Mouse (Mus musculus): Measurements from ENCODE around the gene Gm10974. TPM values are rescaled to one million over a fixed set of nuclear protein-coding genes. Genes with fewer than 3 reads are reported as not detected.

The Gm10974 gene
- total and polyA plus RNA-seq, 3 experiments, result not detected

GRCm38 (mm10) chr7:66370970-66371369, 5.3 kb downstream of the Gm10974 start:
- peaks cover 3% of the 10 kb centered on the region; the same call in 1 of the 2 replicates for H3K79me2 ChIP-seq (replicated peaks; ENCODE audit: control insufficient read depth, extremely low read depth, insufficient read depth, poor library complexity, severe bottlenecking)
- dilution Hi-C loops (cut with MboI; ENCODE audit: extremely low pct_ligation_motif_present, extremely low pct_unique_long_range_greater_than_20kb, low sequenced_read_pairs), result no loop called here

DNA sequence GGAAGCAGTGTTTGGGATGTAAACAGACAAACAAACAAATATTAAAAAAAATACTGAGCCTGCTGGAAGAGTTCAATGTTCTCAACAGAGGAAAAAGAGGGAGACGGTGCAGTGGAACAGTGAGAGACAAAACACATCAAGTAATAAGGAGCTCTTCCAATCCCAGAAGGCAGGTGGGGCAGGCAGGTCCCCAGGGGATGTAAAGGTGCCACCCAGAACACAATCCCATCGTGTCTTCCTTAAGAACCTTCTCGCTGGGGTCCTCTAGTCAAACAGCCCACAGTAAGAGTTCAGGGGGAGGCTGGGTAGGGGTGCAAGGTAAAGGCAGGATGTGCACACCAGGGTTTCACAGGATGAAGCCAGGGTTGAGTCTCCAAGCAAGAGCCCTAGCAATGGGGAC, 7.7 kb downstream of the Gm10974 start:
- Histone ChIP-seq H3K9ac (ENCODE audit: insufficient read depth, low read depth) (no peak overlapping the region), H3K4me1 (ENCODE audit: control insufficient read depth in 1 of 2, insufficient read depth in 2 of 2) (peaks cover 11 to 42% of the 10 kb centered on the region in 2 experiments), H3K27me3 (replicated peaks) (no peaks in the 10 kb centered on the region), H3K27ac (ENCODE audit: insufficient read depth, low read depth) (no peak overlapping the region), H3K4me3 (replicated peaks in 1 of 3; ENCODE audit: low read depth in 2 of 3, low read length in 2 of 3, poor library complexity in 1 of 3) (no peak overlapping the region), H3K4me2 (ENCODE audit: insufficient read depth, low read depth, poor library complexity, severe bottlenecking) (no peak overlapping the region), H3K9me3 (replicated peaks; ENCODE audit: low read length) (no peaks in the 10 kb centered on the region), H3K36me3 (replicated peaks in 1 of 2; ENCODE audit: control insufficient read depth in 1 of 2, insufficient read depth in 1 of 2, low read length in 1 of 2) (peaks cover 4 to 53% of the 10 kb centered on the region in 2 experiments), H3K79me2 (replicated peaks; ENCODE audit: control insufficient read depth, extremely low read depth, insufficient read depth, poor library complexity, severe bottlenecking) (no peaks in the 10 kb centered on the region; the same call in 1 of the 2 replicates)
- dilution Hi-C loops (cut with MboI; ENCODE audit: extremely low pct_ligation_motif_present, extremely low pct_unique_long_range_greater_than_20kb, low sequenced_read_pairs), result no loop called here
- no peak for TF ChIP-seq MXI1 (IDR thresholded peaks at IDR 0.05; ENCODE audit: low read depth, low read length)
- in situ Hi-C loops (cut with MboI; ENCODE audit: low pct_ligation_motif_present, low pct_unique_long_range_greater_than_20kb, low sequenced_read_pairs), result no loop called here
- no peak for DNase-seq (ENCODE audit: extremely low read depth)

More at GRCm38 (mm10) chr7:66370970-66371369, 5.3 kb downstream of the Gm10974 start:
- Histone ChIP-seq H3K9me3 (replicated peaks; ENCODE audit: low read length) (no peaks in the 10 kb centered on the region), H3K4me3 (replicated peaks in 1 of 3; ENCODE audit: low read depth in 2 of 3, low read length in 2 of 3, poor library complexity in 1 of 3) (no peak overlapping the region), H3K9ac (ENCODE audit: insufficient read depth, low read depth) (no peak overlapping the region), H3K4me2 (ENCODE audit: insufficient read depth, low read depth, poor library complexity, severe bottlenecking) (no peak overlapping the region), H3K27me3 (replicated peaks) (no peaks in the 10 kb centered on the region), H3K36me3 (replicated peaks in 1 of 2; ENCODE audit: control insufficient read depth in 1 of 2, insufficient read depth in 1 of 2, low read length in 1 of 2) (peaks cover 0 to 51% of the 10 kb centered on the region in 2 experiments), H3K4me1 (ENCODE audit: control insufficient read depth in 1 of 2, insufficient read depth in 2 of 2) (peaks cover 11 to 29% of the 10 kb centered on the region in 2 experiments), H3K27ac (ENCODE audit: insufficient read depth, low read depth) (no peak overlapping the region)
- DNase-seq (ENCODE audit: extremely low read depth), result no peak
- in situ Hi-C loops (cut with MboI; ENCODE audit: low pct_ligation_motif_present, low pct_unique_long_range_greater_than_20kb, low sequenced_read_pairs), result no loop called here
- TF ChIP-seq MAX (IDR thresholded peaks at IDR 0.05; ENCODE audit: low read length) (no peak), MXI1 (IDR thresholded peaks at IDR 0.05; ENCODE audit: low read depth, low read length) (no peak), NELFE (IDR thresholded peaks at IDR 0.05; ENCODE audit: low read depth, low read length) (no peak), MAZ (IDR thresholded peaks at IDR 0.05; ENCODE audit: low read depth, low read length) (no peak)

- no peaks in the 10 kb centered on the region for H3K27me3 ChIP-seq (replicated peaks)
- H3K4me1 ChIP-seq (ENCODE audit: control insufficient read depth in 1 of 2, insufficient read depth in 2 of 2), result peaks cover 7 to 35% of the 10 kb centered on the region in 2 experiments
- dilution Hi-C loops (cut with MboI; ENCODE audit: extremely low pct_ligation_motif_present, extremely low pct_unique_long_range_greater_than_20kb, low sequenced_read_pairs) (no loop called here), in situ Hi-C loops (cut with MboI; ENCODE audit: low pct_ligation_motif_present, low pct_unique_long_range_greater_than_20kb, low sequenced_read_pairs) (no loop called here)
- H3K27ac ChIP-seq (ENCODE audit: insufficient read depth, low read depth), result no peak overlapping the region
- no peak for DNase-seq (ENCODE audit: extremely low read depth)
- H3K9ac ChIP-seq (ENCODE audit: insufficient read depth, low read depth), result no peak overlapping the region
- no peak overlapping the region for H3K4me2 ChIP-seq (ENCODE audit: insufficient read depth, low read depth, poor library complexity, severe bottlenecking)
- TF ChIP-seq MYC (IDR thresholded peaks at IDR 0.05; ENCODE audit: low read depth, low read length), result no peak
- TF ChIP-seq HCFC1 (IDR thresholded peaks at IDR 0.05; ENCODE audit: low read depth, low read length), result no peak
- no peak for TF ChIP-seq POLR2A (IDR thresholded peaks at IDR 0.05; ENCODE audit: low read depth, low read length)
- no peak for TF ChIP-seq SIN3A (IDR thresholded peaks at IDR 0.05; ENCODE audit: low read length)
- TF ChIP-seq CHD1 (IDR thresholded peaks at IDR 0.05; ENCODE audit: low read depth, low read length), result no peak
- no peak for TF ChIP-seq BHLHE40 (IDR thresholded peaks at IDR 0.05; ENCODE audit: low read depth, low read length)
- TF ChIP-seq USF1 (IDR thresholded peaks at IDR 0.05; ENCODE audit: low read depth, low read length), result no peak
- TF ChIP-seq TBP (conservative IDR thresholded peaks at IDR 0.05; ENCODE audit: low read depth, low read length), result no peak
- TF ChIP-seq JUND (conservative IDR thresholded peaks at IDR 0.05; ENCODE audit: low read depth, low read length), result no peak
- no peak for TF ChIP-seq ZC3H11A (IDR thresholded peaks at IDR 0.05; ENCODE audit: low read depth, low read length)
- TF ChIP-seq NELFE (IDR thresholded peaks at IDR 0.05; ENCODE audit: low read depth, low read length), result no peak
- no peak for TF ChIP-seq MEF2A (IDR thresholded peaks at IDR 0.05; ENCODE audit: borderline replicate concordance, low read depth, low read length)
- no peak for TF ChIP-seq MXI1 (IDR thresholded peaks at IDR 0.05; ENCODE audit: low read depth, low read length)
- no peak for TF ChIP-seq CTCF (conservative IDR thresholded peaks at IDR 0.05 in 1 of 2, IDR thresholded peaks at IDR 0.05 in 1 of 2; ENCODE audit: low read depth in 2 of 2, low read length in 2 of 2)
- TF ChIP-seq NRF1 (IDR thresholded peaks at IDR 0.05; ENCODE audit: low read depth, low read length), result no peak
- no peak for TF ChIP-seq KAT2A (IDR thresholded peaks at IDR 0.05; ENCODE audit: insufficient replicate concordance, low read length)
- TF ChIP-seq ZNF384 (IDR thresholded peaks at IDR 0.05; ENCODE audit: low read depth, low read length), result no peak
- TF ChIP-seq ETS1 (conservative IDR thresholded peaks at IDR 0.05; ENCODE audit: low read depth, low read length), result no peak
- TF ChIP-seq RCOR1 (conservative IDR thresholded peaks at IDR 0.05; ENCODE audit: low read depth, low read length), result no peak
- TF ChIP-seq MAZ (IDR thresholded peaks at IDR 0.05; ENCODE audit: low read depth, low read length), result no peak
- H3K4me3 ChIP-seq (replicated peaks in 1 of 3; ENCODE audit: low read depth in 2 of 3, low read length in 2 of 3, poor library complexity in 1 of 3), result no peak overlapping the region
- H3K9me3 ChIP-seq (replicated peaks; ENCODE audit: low read length), result no peaks in the 10 kb centered on the region
- 0 out of 2 replicates have a peak, but pooled peaks cover 5% of the 10 kb centered on the region for H3K79me2 ChIP-seq (replicated peaks; ENCODE audit: control insufficient read depth, extremely low read depth, insufficient read depth, poor library complexity, severe bottlenecking)
- peaks cover 19 to 69% of the 10 kb centered on the region in 2 experiments for H3K36me3 ChIP-seq (replicated peaks in 1 of 2; ENCODE audit: control insufficient read depth in 1 of 2, insufficient read depth in 1 of 2, low read length in 1 of 2)
Observed at GRCm38 (mm10) chr7:66375736-66376135, 10.0 kb downstream of the Gm10974 start.

Measured in CH12.LX (cell line).